Mouse (Mus musculus): ENCODE results near the gene Kdm1a.

Gene Kdm1a

GRCm38 (mm10) chr4:136602018-136602554 is 437 bp downstream of the Kdm1a start:
- DNase-seq (ENCODE audit: inconsistent ontology term): peak; percentile 62

- DNase-seq (ENCODE audit: inconsistent ontology term): peak; percentile 59
Measured at GRCm38 (mm10) chr4:136601476-136601875, 1.0 kb downstream of the Kdm1a start.

GRCm38 (mm10) chr4:136600536-136600935 is 2.0 kb downstream of the Kdm1a start:
- DNase-seq (ENCODE audit: inconsistent ontology term): no peak

- no peak for DNase-seq (ENCODE audit: inconsistent ontology term)
Measured at GRCm38 (mm10) chr4:136599869-136600268, 2.7 kb downstream of the Kdm1a start.

- DNase-seq (ENCODE audit: inconsistent ontology term): peak; percentile 66
Measured at GRCm38 (mm10) chr4:136598268-136598876, 4.2 kb downstream of the Kdm1a start.

- no peak for DNase-seq (ENCODE audit: inconsistent ontology term)
Measured at GRCm38 (mm10) chr4:136595221-136595620, 7.3 kb downstream of the Kdm1a start.

- no peak for DNase-seq (ENCODE audit: inconsistent ontology term)
Measured at GRCm38 (mm10) chr4:136594006-136594405, 8.5 kb downstream of the Kdm1a start.

- no peak for DNase-seq (ENCODE audit: inconsistent ontology term)
Measured at GRCm38 (mm10) chr4:136592111-136592510, 10.4 kb downstream of the Kdm1a start.

- DNase-seq (ENCODE audit: inconsistent ontology term): no peak
Measured at GRCm38 (mm10) chr4:136588003-136588402, 14.5 kb downstream of the Kdm1a start.

GRCm38 (mm10) chr4:136587221-136587827 is 15.2 kb downstream of the Kdm1a start:
- DNase-seq (ENCODE audit: inconsistent ontology term): no peak

- no peak for DNase-seq (ENCODE audit: inconsistent ontology term)
Measured at GRCm38 (mm10) chr4:136581885-136582284, 20.6 kb downstream of the Kdm1a start.

- DNase-seq (ENCODE audit: inconsistent ontology term): peak; percentile 52
Measured at GRCm38 (mm10) chr4:136569998-136570397, 32.5 kb downstream of the Kdm1a start.

- DNase-seq (ENCODE audit: inconsistent ontology term): no peak
Measured at GRCm38 (mm10) chr4:136568629-136569028, 33.9 kb downstream of the Kdm1a start.

GRCm38 (mm10) chr4:136562755-136563154 is 39.8 kb downstream of the Kdm1a start:
- DNase-seq (ENCODE audit: inconsistent ontology term): peak; percentile 33

GRCm38 (mm10) chr4:136560270-136560991 is 42.1 kb downstream of the Kdm1a start:
- DNase-seq (ENCODE audit: inconsistent ontology term): no peak

GRCm38 (mm10) chr4:136559690-136560089 is 42.8 kb downstream of the Kdm1a start:
- DNase-seq (ENCODE audit: inconsistent ontology term): no peak

- no peak for DNase-seq (ENCODE audit: inconsistent ontology term)
Measured at GRCm38 (mm10) chr4:136557638-136558037, 44.9 kb downstream of the Kdm1a start.

- no peak for DNase-seq (ENCODE audit: inconsistent ontology term)
Measured at GRCm38 (mm10) chr4:136553108-136553507, 49.4 kb downstream of the Kdm1a start.

- peak; percentile 67 for DNase-seq (ENCODE audit: inconsistent ontology term)
Measured at GRCm38 (mm10) chr4:136548381-136548801, 54.1 kb downstream of the Kdm1a start.

- no peak for DNase-seq (ENCODE audit: inconsistent ontology term)
Measured at GRCm38 (mm10) chr4:136547721-136548120, 54.8 kb downstream of the Kdm1a start.

- DNase-seq (ENCODE audit: inconsistent ontology term): no peak
Measured at GRCm38 (mm10) chr4:136546279-136547045, 56.1 kb downstream of the Kdm1a start.

GRCm38 (mm10) chr4:136545151-136545550 is 57.4 kb downstream of the Kdm1a start:
- DNase-seq (ENCODE audit: inconsistent ontology term): no peak
